8 mouse cellular contexts compared by ENCODE assay signal in the genomic region with DNA sequence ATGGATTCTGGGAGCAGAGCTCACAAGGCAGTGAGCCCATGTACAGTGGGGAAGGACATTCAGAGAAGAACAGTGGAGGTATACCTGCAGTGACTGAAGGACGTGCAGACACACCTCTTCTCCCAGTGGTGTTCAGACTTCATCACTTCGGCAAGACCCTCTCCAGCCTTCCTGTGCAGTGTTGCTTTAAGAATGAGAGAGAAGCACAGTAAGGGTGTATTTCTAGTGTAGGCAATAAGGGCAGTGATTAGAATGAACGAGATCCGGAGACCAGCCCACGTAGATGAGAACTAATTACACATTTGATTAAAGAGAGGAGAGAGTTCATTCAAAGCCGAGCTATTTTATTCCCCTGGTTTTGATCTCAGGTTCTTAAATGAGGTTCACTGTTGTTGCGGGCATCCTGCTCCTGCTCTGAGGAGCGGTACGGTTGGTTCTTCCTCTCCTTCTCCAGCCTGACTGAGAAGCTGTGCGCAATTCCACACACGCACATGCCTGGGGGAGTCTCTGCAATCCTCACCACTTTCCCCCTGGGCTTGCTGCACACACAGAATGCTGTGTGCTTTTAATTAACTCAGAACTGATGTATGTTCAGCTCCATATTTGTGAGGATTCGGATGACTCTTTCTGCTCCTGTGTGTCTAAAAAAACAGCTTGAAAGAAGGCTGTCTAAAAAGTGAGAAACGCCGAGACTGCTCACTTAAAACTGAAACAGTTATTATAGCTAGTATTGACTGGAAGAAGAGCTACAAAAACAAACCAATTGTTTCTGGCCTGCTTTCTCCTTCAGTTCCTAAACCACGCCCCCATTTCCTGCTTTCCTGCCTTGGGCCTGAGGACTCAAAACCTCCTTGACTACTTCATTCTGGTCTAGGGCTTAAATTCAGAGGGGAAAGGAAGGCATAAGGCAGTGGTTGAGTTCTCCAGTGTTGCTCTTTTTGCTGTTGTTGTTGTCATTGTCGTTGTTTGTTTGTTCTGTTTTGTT.
A peak's percentile ranks its signal among the peaks of the same experiment; 100 is the strongest.
DNase-seq lines count a peak whose midpoint lies in the region; ATAC-seq and TF ChIP-seq lines count a peak whose summit lies in the region.

No protein-coding gene starts in this region.

- no peak for TF ChIP-seq CTCF in brain, embryonic 14.5 days (IDR thresholded peaks at IDR 0.05; ENCODE audit: borderline replicate concordance, extremely low read depth, insufficient read depth, insufficient read length)

- peak; percentile 45 to 49; a peak in 2 of 4 replicates for ATAC-seq in hematopoietic stem cell, adult 5-6 weeks (replicated peaks in 1 of 2; ENCODE audit: insufficient read depth in 1 of 2, low FRiP score in 2 of 2, low TSS enrichment in 1 of 2, low read depth in 1 of 2, poor library complexity in 2 of 2, severe bottlenecking in 2 of 2)
- 0 out of 2 replicates have a peak, but pooled peaks have one; percentile 26 for ATAC-seq in lung, embryonic 16.5 days (ENCODE audit: low read depth)

- H3K27ac ChIP-seq in lung, embryonic 16.5 days (ENCODE audit: low read length), result no peak overlapping the region

- H3K36me3 ChIP-seq in lung, embryonic 16.5 days (ENCODE audit: control insufficient read depth, insufficient read depth, low read length), result no peaks in the 10 kb centered on the region

- H3K27me3 ChIP-seq in lung, embryonic 16.5 days (ENCODE audit: control insufficient read depth, insufficient read depth, low read depth, low read length), result no peaks in the 10 kb centered on the region

- H3K4me1 ChIP-seq in lung, embryonic 16.5 days (replicated peaks; ENCODE audit: control insufficient read depth, insufficient read depth, low read length), result peaks cover 5% of the 10 kb centered on the region

- no peak overlapping the region for H3K4me3 ChIP-seq in lung, embryonic 16.5 days (ENCODE audit: low read length)

- DNase-seq in gastrocnemius, postnatal 14 days, result peak; percentile 16
- DNase-seq in gastrocnemius, postnatal 10 days, result no peak
- peak; percentile 52 for DNase-seq in brain, embryonic 14.5 days (ENCODE audit: low read depth)
- no peak for DNase-seq in cerebellum, adult 11 months
- no peak for DNase-seq in gastrocnemius, postnatal 36 days
- DNase-seq in gastrocnemius, postnatal 25 days, result no peak

- H3K9me3 ChIP-seq in lung, embryonic 16.5 days (ENCODE audit: control insufficient read depth, low read length), result no peaks in the 10 kb centered on the region

- 0 out of 2 replicates have a peak overlapping the region, but pooled peaks have one; percentile 12 for H3K4me2 ChIP-seq in lung, embryonic 16.5 days (ENCODE audit: low read depth, low read length)

- no peak for TF ChIP-seq POLR2A in brain, embryonic 14.5 days (IDR thresholded peaks at IDR 0.05; ENCODE audit: borderline replicate concordance, extremely low read depth, insufficient read depth, insufficient read length, poor library complexity, severe bottlenecking)

- intact Hi-C loops in gastrocnemius, postnatal 14 days (cut with DNase I; ENCODE audit: low total_unique reads), result no loop called here
- intact Hi-C loops in gastrocnemius, postnatal 36 days (cut with DNase I), result no loop called here

- 58% methylated on average over 16 of the region's 16 CpGs for WGBS in lung, embryonic 16.5 days

- no peak overlapping the region for H3K9ac ChIP-seq in lung, embryonic 16.5 days (ENCODE audit: low read length)

Comparison
In these comparisons a context has a peak if more than half of its experiments do, and no peak if none do; other contexts are left out.
1. DNase-seq: peak in gastrocnemius, postnatal 14 days (single experiment) and brain, embryonic 14.5 days (single experiment); none in gastrocnemius, postnatal 10 days (single experiment), cerebellum, adult 11 months (single experiment), gastrocnemius, postnatal 36 days (0 of 2) and gastrocnemius, postnatal 25 days (single experiment).